In genomic region chr8:75071627-75072346, GRCm38 (mm10) we compare ENCODE assay signal across 8 mouse cellular contexts. TPM values are rescaled to one million over a fixed set of nuclear protein-coding genes. Genes with fewer than 3 reads are reported as not detected.
DNase-seq lines count a peak whose midpoint lies in the region; ATAC-seq and TF ChIP-seq lines count a peak whose summit lies in the region.

No protein-coding gene starts in this region.

- TF ChIP-seq CTCF in lung, postnatal 0 days (IDR thresholded peaks at IDR 0.05) = peak; percentile 97

- no peak for TF ChIP-seq EP300 in lung, postnatal 0 days (IDR thresholded peaks at IDR 0.05)

- no peak overlapping the region for H3K27ac ChIP-seq in hindbrain, embryonic 12.5 days
- no peak overlapping the region for H3K27ac ChIP-seq in lung, postnatal 0 days (ENCODE audit: low read length)

- peak; percentile 82 for DNase-seq in MN1 (ENCODE audit: low spot score)
- DNase-seq in cerebellum, adult 9-10 months = peak; percentile 81
- DNase-seq in frontal cortex, postnatal 10 days (ENCODE audit: low spot score in 2 of 2) = peak; percentile 42 to 70
- peak; percentile 86 to 87 for DNase-seq in layer of hippocampus, postnatal 10 days (ENCODE audit: low spot score in 2 of 2)
- peak; percentile 88 for DNase-seq in lung, postnatal 0 days (ENCODE audit: low spot score)
- DNase-seq in ovary, postnatal 36 days (ENCODE audit: low spot score) = peak; percentile 70
- DNase-seq in thymus, postnatal 14 days = peak; percentile 72

- H3K9me3 ChIP-seq in hindbrain, embryonic 12.5 days (replicated peaks) = no peaks in the 10 kb centered on the region
- no peaks in the 10 kb centered on the region for H3K9me3 ChIP-seq in lung, postnatal 0 days (ENCODE audit: low read length)

- H3K4me1 ChIP-seq in hindbrain, embryonic 12.5 days = no peaks in the 10 kb centered on the region
- no peaks in the 10 kb centered on the region for H3K4me1 ChIP-seq in lung, postnatal 0 days (ENCODE audit: insufficient read depth, low read depth, low read length)

- H3K27me3 ChIP-seq in hindbrain, embryonic 12.5 days = no peaks in the 10 kb centered on the region
- no peaks in the 10 kb centered on the region for H3K27me3 ChIP-seq in lung, postnatal 0 days (replicated peaks; ENCODE audit: insufficient read depth, low read length)

- H3K4me2 ChIP-seq in hindbrain, embryonic 12.5 days (replicated peaks) = no peak overlapping the region
- no peak overlapping the region for H3K4me2 ChIP-seq in lung, postnatal 0 days (replicated peaks; ENCODE audit: low read depth, low read length)

- 39% methylated on average over 3 of the region's 4 CpGs for WGBS in hindbrain, embryonic 12.5 days
- whole genome bisulfite sequencing in lung, postnatal 0 days = 25% methylated on average over 4 of the region's 4 CpGs

- H3K4me3 ChIP-seq in hindbrain, embryonic 12.5 days = no peak overlapping the region
- H3K4me3 ChIP-seq in lung, postnatal 0 days (ENCODE audit: low read depth, low read length) = no peak overlapping the region

- no peak overlapping the region for H3K9ac ChIP-seq in hindbrain, embryonic 12.5 days
- no peak overlapping the region for H3K9ac ChIP-seq in lung, postnatal 0 days (replicated peaks; ENCODE audit: low read depth)

- H3K36me3 ChIP-seq in hindbrain, embryonic 12.5 days = no peaks in the 10 kb centered on the region
- H3K36me3 ChIP-seq in lung, postnatal 0 days (ENCODE audit: insufficient read depth, low read length) = no peaks in the 10 kb centered on the region

- ATAC-seq in hindbrain, embryonic 12.5 days (ENCODE audit: low FRiP score) = peak; percentile 80
- peak; percentile 83 for ATAC-seq in lung, postnatal 0 days

RNA-seq across cellular contexts. Expression of gene Hmox1, which starts 21.6 kb away (rescaled TPM):
- 18.7 and 19.6 TPM in 2 replicates for polyA plus RNA-seq in hindbrain, embryonic 12.5 days (2016; fragmentation: Nextera tagmentation; extraction: Ambion mirVana)
- total RNA-seq in layer of hippocampus, postnatal 10 days (2021) = 1 to 10 TPM; 5.9 to 6.8 TPM
- polyA plus RNA-seq in lung, postnatal 0 days (2015; fragmentation: Nextera tagmentation; extraction: Ambion mirVana) = 33.6 and 38.7 TPM in 2 replicates

RNA-seq across cellular contexts. Expression of gene Mcm5, which starts 37.6 kb away (rescaled TPM):
- polyA plus RNA-seq in hindbrain, embryonic 12.5 days (2016; fragmentation: Nextera tagmentation; extraction: Ambion mirVana) = 98.7 and 105 TPM in 2 replicates
- 1 to 10 TPM; 9.4 to 9.8 TPM for total RNA-seq in layer of hippocampus, postnatal 10 days (2021)
- 14.6 and 14.9 TPM in 2 replicates for polyA plus RNA-seq in lung, postnatal 0 days (2015; fragmentation: Nextera tagmentation; extraction: Ambion mirVana)

RNA-seq across cellular contexts. Expression of gene Tom1, which starts 38.3 kb away (rescaled TPM):
- polyA plus RNA-seq in hindbrain, embryonic 12.5 days (2016; fragmentation: Nextera tagmentation; extraction: Ambion mirVana) = 28.1 and 28.8 TPM in 2 replicates
- total RNA-seq in layer of hippocampus, postnatal 10 days (2021) = 10 to 100 TPM; 34.8 to 36.7 TPM
- 29.7 and 34.3 TPM in 2 replicates for polyA plus RNA-seq in lung, postnatal 0 days (2015; fragmentation: Nextera tagmentation; extraction: Ambion mirVana)
